Mouse (Mus musculus) ovary, postnatal 14 days (tissue): ENCODE measurements around the gene Efcab6.
"Not testable (repeated sequence)": the region's sequence is repeated elsewhere in the genome, so short reads cannot be mapped to it uniquely, and the experiment has no call there.

ENCODE experiments used
- DNase-seq: peaks from one replicate; pipeline ENCODE4 v3.0.0; 2022; ENCODE audit warnings: low spot score

The Efcab6 gene

DNA sequence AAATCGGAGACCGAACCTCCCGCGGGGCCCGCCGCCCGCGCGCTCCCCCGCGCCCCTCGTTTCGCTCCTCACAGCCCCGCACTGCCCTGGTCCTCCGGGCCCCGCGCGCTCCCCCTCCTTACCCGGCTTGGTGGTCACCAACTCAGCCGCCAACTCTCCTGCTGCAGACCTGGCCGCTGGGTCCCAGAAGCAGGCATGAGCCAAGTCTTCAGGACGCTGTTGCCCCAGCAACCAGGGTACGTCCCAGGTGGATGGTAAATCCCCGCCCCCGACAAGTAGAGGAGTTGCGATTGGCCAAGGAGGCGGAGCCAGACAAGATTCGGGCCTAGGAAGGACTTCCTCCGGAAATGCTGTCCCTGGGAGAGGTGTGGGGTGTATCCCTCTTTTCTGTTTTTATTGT lies at the start of gene Efcab6:
TSS of gene Efcab6 (minus strand) at position 240 of the 400 bp plus-strand sequence.
- DNase-seq = no peak

DNA sequence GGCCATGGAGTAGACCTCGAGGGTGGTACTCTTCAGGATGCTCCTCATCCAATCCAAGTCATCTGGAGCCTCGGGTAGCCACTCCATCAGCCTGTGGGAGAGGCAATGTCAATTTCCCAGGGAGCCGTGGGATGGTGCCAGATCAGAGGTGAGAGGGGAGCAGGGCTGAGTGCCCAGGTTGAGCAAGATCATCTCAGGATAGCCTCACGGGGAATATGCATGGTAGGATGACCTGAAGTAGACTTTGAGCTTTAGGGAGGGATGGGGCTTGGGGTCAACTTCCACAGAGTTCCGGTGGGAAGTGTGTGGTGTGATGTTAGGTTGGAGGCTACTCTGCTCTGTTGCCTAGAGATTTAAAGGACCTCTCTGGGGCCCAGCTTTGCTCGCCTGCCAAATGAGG lies 48.7 kb upstream of the Efcab6 start:
- DNase-seq = no peak

DNA sequence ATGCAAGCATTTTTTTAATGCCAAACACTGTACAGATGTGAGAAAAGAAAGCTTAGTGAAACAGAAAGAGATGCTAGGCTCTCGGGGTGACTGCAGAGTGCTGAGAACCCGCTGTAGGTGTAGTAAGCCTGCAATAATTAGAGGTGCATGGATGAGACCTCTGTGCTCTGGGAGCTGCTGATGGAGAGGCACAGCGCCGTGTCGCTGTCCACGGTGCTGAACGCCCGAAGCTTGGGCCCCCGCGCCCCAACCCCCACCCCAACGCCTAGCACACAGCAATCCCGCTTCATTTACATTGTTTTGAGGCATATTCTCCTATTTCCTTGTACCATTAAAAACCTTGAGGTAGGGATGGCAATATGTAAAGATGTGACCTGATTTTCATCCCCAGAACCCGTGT lies 43.7 kb upstream of the Efcab6 start:
- no peak for DNase-seq

DNA sequence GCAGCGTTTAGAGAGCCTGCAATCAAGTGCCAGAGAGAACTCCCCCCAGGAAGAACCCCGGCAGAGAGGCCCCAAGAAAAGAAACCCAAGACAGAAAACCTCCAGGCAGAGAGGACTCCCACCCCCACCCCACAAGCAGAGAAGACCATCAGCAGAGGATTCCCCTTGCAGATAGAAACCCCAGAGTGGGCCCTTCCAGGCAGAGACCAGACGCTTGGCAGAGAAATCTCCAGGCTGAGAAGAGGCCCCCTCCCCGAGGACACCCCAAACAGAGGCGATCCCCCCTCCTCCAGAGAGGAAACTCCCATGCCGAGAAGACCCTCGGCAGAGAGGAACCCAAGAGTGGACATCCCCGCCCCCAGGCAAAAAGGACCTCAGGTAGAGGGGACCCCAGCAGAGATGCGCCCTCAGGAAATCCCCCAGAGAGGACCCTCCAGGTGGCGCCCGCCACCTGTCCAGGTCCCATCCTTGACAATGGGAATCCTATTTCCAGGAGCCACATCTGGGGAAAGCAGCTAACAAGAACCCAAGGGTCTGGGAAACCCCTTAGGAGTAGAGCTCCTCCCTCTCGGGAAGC lies 40.8 kb upstream of the Efcab6 start:
- no peak for DNase-seq

DNA sequence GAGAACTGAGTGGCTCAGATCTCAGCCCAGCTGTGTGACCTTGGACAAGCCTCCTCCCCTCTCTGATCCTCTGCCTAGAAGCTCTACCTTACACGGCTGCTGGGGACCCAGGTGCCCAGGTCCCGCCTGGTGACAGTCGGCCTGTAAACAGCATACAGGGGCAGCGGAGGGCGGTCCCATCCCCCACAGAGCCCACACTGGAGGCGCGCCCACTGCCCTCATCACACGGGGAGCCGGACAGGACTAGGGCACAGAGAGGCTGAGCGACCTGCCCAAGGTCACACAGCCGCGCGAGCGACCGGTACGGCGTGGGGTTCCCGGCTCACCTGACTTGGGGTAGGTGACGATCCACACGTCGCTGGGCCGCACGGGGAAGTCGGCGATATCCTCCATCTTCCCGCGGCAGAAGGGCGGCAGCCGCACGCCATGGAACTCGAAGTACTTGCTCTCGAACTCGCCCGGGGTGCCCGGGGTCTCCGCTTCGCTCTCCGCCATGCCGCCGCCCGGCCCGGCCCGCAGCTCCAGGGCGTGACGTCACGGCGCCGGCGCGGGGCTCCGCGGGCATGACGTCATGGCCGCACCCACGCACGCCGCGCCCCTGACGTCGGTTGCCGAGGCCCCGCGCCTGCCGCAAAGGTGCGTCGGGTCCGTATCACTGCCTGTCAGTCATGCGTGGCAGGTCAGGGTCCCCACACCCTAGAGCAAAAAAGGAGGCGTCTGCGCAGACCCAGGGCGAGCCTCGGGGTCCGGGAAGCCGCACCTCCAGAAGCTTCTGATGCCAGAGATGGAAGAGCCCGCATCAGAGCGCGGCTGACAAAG lies 40.1 kb upstream of the Efcab6 start, which contains the start of gene Sult4a1:
TSS of gene Sult4a1 (minus strand) at position 650 of the 819 bp plus-strand sequence.
- no peak for DNase-seq

DNA sequence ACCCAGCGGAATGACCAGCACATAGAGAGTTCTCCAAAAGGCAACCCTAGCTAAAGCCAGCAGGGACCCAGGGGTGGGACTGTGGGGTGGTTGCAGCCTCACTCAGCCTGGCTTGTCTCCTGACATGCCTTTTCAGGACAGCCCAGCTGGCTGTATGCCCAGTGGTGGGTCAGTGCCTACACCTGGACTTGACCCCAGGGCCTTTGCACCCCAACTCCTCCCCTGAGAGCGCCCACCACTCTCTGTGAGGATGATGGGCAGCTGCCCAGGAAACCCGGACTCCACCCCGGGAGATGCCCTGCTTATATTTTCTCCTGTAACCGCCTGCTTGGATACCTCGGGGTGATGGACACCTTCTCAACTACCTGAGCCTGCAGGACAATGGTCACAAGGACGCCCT lies 39.4 kb upstream of the Efcab6 start:
- DNase-seq = no peak

DNA sequence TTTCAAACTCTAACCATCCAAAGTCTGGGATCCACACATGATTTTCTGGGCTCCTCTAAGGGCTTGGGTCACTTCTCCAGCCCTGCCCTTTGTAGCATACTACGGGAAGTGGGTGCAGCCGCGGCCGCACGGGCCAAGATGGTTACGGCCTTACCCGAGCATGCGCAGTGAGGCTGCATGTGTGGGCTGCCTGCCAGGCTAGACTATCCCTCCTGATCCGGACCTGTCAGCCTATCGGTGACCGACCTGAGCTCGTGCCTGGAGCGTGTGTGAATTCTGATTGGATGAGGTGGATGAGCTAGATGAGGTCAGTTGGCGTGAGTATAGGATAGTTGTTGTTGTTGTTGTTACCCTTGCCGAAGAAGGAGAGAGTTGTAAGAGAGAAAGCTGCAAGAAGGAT lies 32.4 kb upstream of the Efcab6 start:
- DNase-seq = not testable (repeated sequence)

DNA sequence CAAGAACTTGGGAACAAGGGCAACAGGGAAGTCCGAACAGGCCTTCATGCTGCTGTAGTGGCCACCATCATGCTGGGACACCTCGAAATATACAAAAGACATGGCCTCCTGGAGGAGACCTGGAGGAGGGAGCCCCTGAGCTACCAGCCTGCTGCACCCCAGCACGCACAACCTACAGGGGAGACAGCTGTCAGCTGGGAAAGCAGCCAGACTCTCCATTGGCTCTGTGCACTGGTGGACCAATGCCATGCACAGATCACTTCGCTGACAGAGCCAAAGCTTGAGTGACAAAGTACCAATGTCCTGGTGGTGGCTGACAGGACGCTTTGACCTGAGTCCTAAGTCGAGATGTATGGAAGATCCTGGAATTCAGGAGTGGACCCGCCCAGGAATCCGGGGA lies 30.9 kb upstream of the Efcab6 start:
- no peak for DNase-seq

DNA sequence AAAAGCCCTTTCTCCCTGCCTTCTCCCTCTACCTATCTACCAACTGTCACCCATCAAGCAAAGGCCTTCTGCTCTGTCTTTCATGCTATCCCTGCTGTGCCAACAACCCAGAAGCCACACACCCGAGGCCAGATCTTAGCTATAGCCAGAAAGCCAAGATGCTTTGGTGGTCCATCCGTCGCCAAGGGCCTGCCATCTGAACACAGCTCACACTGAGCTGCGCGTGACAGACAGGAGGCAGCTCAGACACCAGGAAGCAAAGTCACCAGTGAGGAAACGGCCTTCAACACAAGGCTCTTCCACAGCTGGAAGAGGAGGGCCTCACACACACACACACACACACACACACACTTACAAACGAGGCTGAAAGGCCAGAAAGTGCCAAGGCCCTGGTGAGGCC lies 29.7 kb upstream of the Efcab6 start:
- DNase-seq = no peak

DNA sequence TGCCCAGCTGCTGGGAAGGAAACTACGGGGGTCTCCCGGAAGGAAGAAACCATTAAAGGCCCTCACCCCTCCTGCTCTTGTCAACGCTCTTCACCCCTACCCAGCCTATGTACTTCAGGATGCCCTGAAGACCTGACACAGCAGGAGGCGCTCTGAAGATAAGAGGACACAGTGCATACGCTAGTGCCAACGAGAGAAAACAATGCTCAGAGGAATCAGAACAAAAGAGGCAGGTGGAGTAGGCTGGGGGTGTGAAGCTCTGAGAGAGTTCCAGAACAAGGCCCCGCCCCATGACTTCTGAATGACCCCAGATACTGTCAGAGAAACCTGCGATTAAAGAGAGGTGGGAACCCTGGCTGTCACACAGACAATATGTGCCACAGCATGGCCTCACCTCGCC lies 21.6 kb upstream of the Efcab6 start:
- no peak for DNase-seq

DNA sequence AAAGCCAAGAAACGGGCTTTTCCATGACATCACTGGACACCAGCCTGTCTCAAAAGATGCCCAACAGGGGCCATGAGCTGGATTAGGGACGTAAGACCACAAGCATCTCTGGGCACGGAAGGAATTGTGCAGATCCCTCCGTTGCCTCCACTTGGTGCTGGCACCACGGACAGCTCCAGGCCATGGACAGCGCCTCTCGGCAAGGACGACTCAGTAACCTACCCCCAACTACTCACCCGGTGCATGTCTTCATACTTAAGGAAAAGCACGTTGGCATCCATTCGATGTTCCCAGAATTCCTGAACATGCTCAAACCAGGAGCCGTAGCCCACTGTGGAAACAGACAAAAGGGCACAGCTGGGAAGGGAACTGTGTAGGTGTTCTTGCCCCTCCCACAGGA lies 21.2 kb upstream of the Efcab6 start:
- no peak for DNase-seq

DNA sequence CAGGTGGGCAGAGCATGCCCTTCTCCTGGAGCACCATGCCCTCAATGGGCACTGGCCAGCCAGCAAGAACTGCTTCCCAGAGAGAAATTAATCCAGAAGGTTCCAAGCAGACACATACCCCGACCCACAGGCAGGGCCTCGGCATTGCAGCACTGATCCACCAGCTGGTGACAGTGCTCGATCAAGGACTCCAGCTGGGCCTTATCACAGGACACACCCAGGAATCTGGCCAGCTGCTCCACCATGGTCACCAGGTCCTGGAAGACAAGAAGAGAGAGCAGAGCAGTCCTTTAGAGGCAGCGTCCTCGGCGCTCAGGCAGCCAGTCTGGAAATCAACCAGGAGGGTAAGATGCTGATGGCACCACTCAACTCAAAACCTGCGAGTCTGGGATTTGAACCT lies 14.9 kb upstream of the Efcab6 start:
- DNase-seq = no peak

DNA sequence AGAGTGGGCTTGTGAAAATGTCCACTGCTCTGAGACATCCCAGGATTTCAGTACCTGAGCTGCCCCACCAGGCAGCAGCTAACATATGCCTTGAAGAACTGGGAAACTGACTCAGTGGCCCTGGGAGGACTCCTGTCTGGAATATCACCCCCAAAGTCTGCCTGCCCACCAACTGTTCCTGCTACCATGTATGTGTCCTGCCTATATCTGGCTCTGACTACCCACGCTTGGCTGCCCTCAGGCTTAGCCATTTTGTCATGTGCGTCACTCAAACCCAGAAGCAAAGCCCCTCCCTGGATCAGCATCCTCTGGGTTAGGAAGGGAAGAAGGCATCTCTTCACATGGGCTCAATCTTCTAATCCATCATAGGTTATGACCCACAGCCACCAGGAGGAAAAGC lies 14.3 kb upstream of the Efcab6 start:
- no peak for DNase-seq

DNA sequence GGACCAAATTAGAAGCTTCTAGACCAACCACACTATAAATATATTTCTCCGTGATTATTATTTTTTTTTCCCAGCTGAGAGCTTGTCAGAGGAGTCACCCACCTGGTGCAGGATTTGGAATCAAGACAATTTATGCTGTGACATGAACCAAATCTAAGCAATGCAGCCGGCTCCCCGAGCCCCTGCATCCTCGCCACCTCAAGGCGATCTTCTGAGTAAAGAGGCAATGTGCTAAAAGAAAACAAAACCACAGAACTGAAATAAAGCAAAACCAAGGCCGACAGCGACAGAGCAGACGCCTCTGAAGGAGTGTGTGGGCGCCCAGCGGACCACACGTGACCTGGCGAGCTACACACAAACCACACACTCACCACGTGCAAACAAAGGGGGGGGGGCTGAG lies 13.5 kb upstream of the Efcab6 start:
- no peak for DNase-seq

DNA sequence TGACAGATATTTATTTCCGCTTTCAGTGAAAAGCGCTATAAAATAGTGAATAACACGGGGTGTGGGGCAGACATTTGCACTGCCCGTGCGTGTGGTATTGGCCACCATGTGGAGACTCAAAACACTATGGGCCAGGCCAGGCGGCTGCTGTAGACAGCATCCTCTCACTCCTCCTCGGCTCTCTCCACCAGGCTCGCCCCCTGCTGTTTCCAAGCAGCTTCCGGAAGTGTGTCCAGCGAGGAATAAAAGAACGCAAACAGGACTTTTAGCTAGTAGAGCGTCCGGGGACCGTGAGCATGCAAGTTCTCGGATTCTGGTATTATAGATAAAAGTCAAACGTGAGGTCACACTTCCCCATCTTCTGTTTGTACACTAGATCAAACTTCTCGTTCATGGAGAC lies 12.0 kb upstream of the Efcab6 start:
- no peak for DNase-seq

DNA sequence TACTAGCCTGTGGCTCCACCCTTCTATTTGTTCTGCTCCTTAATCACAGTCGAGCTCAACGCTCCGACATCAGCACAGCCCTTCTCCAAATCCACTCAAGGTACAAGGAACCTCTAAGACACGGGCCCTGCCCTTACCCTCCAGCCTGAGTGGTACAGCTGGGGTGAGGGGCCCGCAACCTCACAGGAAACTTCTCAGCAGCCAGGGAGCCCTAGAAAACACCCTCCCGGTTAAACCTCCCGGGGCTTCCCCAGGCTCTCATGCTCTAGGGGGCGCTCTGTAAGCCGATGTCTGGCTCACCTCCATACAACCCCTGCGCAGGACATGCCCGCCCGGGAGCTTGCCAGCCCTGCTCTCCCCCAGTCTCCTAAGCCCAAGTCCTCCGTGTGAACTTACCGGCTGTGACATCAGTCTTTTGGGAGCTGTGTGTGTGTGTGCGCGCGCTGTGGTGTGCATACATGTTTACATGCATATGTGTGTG lies 9.6 kb upstream of the Efcab6 start:
- DNase-seq = no peak

DNA sequence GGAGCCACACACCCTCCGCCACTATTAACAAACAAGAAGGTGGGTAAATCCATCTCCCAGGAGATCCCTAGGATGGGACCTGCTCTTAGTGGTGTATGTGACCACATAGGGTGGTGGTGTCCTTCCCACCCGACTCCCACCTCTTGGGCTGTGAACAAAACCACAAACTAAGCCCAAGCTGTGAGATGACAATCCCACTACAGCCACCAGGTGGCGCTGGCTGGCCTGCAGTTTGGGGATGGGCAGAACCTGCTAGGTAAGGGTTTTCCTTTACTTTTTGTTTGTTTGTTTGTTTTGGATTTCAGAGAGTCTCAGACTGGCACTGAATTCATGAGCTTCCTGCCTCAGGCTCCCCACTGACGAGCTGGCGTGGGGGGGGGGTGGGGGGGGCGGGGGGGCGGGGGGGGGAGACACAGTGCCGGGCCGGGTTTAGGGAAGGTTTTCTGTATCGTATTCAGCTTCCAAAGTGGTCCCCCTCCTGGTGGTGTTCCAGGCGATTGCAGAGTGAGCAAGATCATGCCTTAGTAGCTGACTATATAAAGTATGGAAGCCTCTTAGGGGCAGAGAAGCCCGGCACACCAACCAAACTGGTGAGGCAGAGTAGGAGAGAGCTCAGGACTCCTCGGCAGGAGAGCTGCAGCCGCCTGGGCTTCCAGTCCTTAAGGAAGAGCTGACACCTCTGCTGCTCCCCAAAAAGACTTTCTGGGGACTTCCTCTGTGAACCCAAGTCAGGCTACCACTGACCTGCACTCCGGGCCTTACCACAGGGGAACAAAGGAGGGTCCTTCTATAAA lies 8.9 kb upstream of the Efcab6 start:
- DNase-seq = peak; percentile 48

DNA sequence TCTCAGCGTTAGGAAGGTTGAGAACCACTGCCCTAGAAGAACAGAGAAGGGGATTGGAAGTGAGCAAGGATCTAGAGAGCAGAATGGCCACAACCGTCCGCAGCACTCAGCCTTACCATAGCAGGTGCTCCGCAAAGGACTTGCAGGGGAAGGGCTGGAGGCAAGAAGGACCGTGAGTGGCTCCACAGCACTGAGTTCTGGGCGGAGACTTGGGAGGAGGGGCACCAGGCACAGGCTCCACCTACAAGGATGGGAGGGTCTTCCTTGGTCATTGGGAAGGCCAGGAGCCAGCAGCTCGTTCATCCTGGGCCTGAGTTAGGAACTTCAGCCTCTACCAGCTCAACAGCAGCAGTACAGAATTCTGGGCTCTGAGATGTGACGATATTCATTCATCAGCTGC lies 7.9 kb upstream of the Efcab6 start:
- no peak for DNase-seq

DNA sequence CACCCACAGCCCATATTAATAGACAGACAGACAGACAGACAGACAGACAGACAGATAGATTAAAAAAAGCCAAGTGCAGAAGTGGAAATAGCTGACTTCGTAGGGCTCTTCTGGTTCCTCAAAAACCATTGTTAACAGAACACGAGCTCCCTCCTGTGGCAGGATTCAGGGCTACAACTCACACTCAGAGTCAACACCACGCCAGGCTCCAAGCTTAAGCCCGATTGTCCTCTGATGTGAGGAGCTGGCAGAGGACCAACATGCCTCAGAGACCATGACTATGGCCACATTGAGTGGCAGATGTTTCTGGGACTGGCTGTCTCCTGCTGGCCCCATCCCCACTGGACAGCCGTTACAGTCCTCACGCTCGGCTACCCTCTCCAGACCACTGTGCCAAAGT lies 7.0 kb upstream of the Efcab6 start:
- DNase-seq = peak; percentile 25

DNA sequence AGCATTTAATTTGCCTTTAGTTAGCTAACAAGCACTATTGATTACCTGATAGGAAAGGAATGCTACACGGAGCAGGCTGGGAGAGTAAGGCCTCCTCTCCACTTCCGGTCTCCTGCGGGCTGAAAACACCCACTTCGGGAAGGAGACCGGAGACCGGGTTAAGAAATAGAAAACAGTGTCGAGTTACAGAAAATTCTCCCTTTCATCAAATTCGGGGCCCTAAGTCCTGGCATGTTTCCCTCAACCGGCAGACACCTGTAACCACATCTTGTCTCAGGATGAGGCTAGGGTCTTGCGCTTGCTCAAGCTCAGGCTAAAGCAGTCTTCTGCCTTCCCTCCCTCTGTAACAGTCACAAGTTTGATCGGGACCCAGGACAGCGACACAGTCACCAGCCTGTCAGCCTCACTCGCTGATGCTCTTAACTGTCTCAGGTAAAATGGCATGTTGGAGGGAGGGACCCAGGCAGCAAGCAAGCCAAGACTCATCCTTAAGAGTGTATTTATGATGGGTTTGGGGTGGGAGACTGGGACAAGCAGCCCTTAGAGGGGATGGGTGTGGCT lies 5.0 kb upstream of the Efcab6 start:
- no peak for DNase-seq

DNA sequence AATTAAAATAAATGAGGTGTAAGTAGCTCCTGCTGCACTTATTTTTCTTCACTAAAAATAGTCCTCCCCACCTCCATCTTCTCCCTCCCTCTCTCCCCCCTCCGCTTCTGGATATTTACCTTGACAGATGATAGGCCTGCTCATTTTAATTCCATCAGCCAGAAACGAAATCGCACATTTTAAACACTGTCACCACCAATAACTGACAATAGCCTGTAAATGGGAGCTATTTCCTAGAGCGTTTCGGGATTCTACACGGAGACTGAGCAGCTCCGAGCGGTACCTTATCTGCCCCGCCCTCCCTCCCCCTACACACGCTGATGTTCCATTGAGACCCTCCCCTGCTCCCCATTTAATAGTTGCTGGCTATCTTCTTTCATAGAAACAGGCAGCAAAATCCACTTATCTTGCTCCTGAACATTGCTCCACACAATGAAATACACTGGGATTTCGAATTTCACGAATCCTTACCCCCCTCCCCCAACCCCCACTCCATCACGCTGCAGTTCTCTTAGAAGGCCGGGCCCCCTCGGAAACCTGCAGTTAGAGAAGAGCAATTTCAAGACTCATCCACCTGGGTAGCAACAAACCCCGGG lies 4.4 kb upstream of the Efcab6 start:
- DNase-seq = no peak

DNA sequence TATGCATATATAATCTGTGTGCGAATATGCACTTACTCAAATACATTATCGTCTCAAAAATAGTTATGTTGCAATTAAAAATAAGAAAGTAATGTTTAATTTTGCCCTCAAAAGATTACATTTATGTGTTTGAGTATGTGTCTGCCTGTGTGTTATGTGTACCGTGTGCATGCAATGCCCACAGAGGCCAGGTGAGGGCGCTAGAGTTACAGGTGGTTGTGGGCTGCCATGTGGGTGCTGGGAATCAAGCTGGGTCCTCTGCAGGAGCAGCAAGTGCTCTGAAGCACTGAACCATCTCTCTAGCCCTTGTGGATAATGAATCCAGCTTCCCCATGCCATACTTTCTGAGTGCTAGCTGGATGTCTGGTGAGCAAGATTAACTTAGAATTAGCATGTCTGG lies 522 bp upstream of the Efcab6 start:
- no peak for DNase-seq
